Mouse (Mus musculus) small intestine, adult 2 months (tissue): ENCODE measurements at regions not wholly inside any gene's neighbourhood (a gene's known extent, or its start where the extent isn't known, plus 50 kb on each side); places are given as distances from the start of the nearest gene placed in this dataset.

Source experiments
- H3K27ac ChIP-seq: fragments of 200-500 bp; 2 replicates; pipeline ENCODE4 v1.5.1; 2012; ENCODE audit warnings: low read depth, low read length, control low read depth, inconsistent platforms; ENCODE audit not compliant: insufficient read depth
- H3K27me3 ChIP-seq: fragments of 200-500 bp; 2 replicates; pipeline ENCODE4 v1.6.1; 2012; ENCODE audit warnings: mild to moderate bottlenecking, moderate library complexity, low read length, inconsistent platforms; ENCODE audit not compliant: control insufficient read depth, insufficient read depth
- H3K36me3 ChIP-seq: fragments of 200-500 bp; 2 replicates; pipeline ENCODE4 v1.6.1; 2012; ENCODE audit warnings: mild to moderate bottlenecking, low read length, control low read depth, inconsistent platforms; ENCODE audit not compliant: control insufficient read depth, insufficient read depth
- H3K4me1 ChIP-seq: fragments of 200-500 bp; 2 replicates; pipeline ENCODE4 v1.6.1; 2012; ENCODE audit warnings: low read length, inconsistent platforms, mixed read lengths; ENCODE audit not compliant: control insufficient read depth, insufficient read depth, insufficient read length
- H3K4me3 ChIP-seq: fragments of 200-500 bp; 2 replicates; pipeline ENCODE4 v1.5.1; 2012; ENCODE audit warnings: low read depth, mild to moderate bottlenecking, control low read depth, inconsistent platforms, low read length, moderate library complexity
- CTCF ChIP-seq: fragments of 200-500 bp; IDR thresholded peaks from 2 replicates; pipeline ENCODE4 v1.5.1; 2012; ENCODE audit warnings: low read depth, mild to moderate bottlenecking, control low read depth, inconsistent platforms, low read length, moderate library complexity, mixed read lengths; ENCODE audit not compliant: insufficient replicate concordance, insufficient read length; ENCODE audit errors: extremely low read depth
- POLR2A ChIP-seq: fragments of 200-500 bp; IDR thresholded peaks from 2 replicates; pipeline ENCODE4 v1.6.1; 2012; ENCODE audit warnings: low read depth, mild to moderate bottlenecking, control low read depth, inconsistent platforms, low read length, moderate library complexity
- WGBS: fragments of 180-500 bp; shearing (Covaris S2); methylation state at CpG from one replicate; pipeline ENCODE4 v1.1.7; 2018; 5-methylcytosine and 5-hydroxymethylcytosine counted together

GRCm38 (mm10) chr8:107828541-107828940 lies 113.9 kb upstream of the Zfhx3 start:
- Histone ChIP-seq H3K4me3 (no peak overlapping the region), H3K36me3 (no peaks in the 10 kb centered on the region), H3K4me1 (no peaks in the 10 kb centered on the region), H3K27ac (no peak overlapping the region), H3K27me3 (no peaks in the 10 kb centered on the region; the same call in 1 of the 2 replicates)
- TF ChIP-seq POLR2A = no peak
- no peak for TF ChIP-seq CTCF
- WGBS = 86% methylated on average over 5 of the region's 5 CpGs

GRCm38 (mm10) chr8:107833481-107833880 lies 109.0 kb upstream of the Zfhx3 start:
- 88% methylated on average over 10 of the region's 10 CpGs for WGBS
- TF ChIP-seq CTCF (no peak), POLR2A (no peak)
- Histone ChIP-seq H3K27ac (no peak overlapping the region), H3K27me3 (no peaks in the 10 kb centered on the region), H3K4me1 (no peaks in the 10 kb centered on the region), H3K4me3 (no peak overlapping the region), H3K36me3 (no peaks in the 10 kb centered on the region)

DNA sequence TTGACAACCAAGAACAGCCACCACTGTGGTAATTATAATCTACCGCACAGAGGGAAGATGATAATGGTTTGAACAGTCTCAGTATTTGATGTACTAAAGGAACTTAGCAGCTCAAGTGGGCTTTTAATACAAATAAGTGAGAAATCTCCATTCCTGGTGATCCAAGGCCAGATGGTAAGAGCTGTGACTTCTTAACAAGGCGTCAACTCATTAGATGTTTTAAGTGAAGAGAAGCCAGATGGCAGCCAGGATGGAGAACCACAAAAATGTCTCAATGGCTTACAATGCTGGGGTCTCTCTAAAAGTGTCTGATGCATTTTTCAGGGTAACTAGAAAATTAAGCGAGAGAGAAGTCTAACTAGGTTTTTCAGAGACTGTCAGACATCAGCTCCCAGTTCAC lies 96.3 kb upstream of the Zfhx3 start:
- no peak overlapping the region for H3K27ac ChIP-seq
- H3K4me3 ChIP-seq = no peak overlapping the region
- H3K4me1 ChIP-seq = no peaks in the 10 kb centered on the region
- no peaks in the 10 kb centered on the region for H3K36me3 ChIP-seq
- TF ChIP-seq CTCF (no peak), POLR2A (no peak)
- no peaks in the 10 kb centered on the region for H3K27me3 ChIP-seq
- 84% methylated on average over 3 of the region's 3 CpGs for WGBS

GRCm38 (mm10) chr8:107851236-107852043 lies 91.0 kb upstream of the Zfhx3 start:
- TF ChIP-seq CTCF = no peak
- TF ChIP-seq POLR2A = no peak
- H3K4me1 ChIP-seq = no peaks in the 10 kb centered on the region
- H3K27ac ChIP-seq = no peak overlapping the region
- no peaks in the 10 kb centered on the region for H3K27me3 ChIP-seq
- 82% methylated on average over 17 of the region's 17 CpGs for WGBS
- no peaks in the 10 kb centered on the region for H3K36me3 ChIP-seq
- H3K4me3 ChIP-seq = no peak overlapping the region

DNA sequence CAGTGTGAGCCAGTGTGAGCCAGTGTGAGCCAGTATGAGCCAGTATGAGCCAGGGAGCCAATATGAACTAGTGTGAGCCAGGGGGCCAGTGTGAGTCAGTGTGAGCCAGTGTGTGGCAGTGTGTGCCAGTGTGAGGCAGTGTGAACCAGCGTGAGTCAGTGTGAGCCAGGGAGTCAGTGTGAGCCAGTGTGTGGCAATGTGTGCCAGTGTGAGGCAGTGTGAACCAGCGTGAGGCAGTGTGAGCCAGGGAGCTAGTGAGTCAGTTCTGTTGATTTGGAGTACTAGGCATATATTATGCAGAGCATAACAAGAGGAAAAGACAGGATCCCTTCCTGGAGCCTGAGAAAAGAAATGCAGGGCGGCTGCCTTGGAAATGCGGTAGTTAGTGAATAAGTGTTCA lies 82.7 kb upstream of the Zfhx3 start:
- H3K36me3 ChIP-seq = no peaks in the 10 kb centered on the region
- H3K27ac ChIP-seq = no peak overlapping the region
- H3K4me1 ChIP-seq = no peaks in the 10 kb centered on the region
- H3K4me3 ChIP-seq = no peak overlapping the region
- TF ChIP-seq CTCF (no peak), POLR2A (no peak)
- no peaks in the 10 kb centered on the region for H3K27me3 ChIP-seq
- WGBS = 89% methylated on average over 4 of the region's 4 CpGs

GRCm38 (mm10) chr8:107860251-107860650 lies 82.2 kb upstream of the Zfhx3 start:
- no peaks in the 10 kb centered on the region for H3K4me1 ChIP-seq
- H3K27me3 ChIP-seq = no peaks in the 10 kb centered on the region
- WGBS = 78% methylated on average over 4 of the region's 4 CpGs
- no peak overlapping the region for H3K4me3 ChIP-seq
- no peaks in the 10 kb centered on the region for H3K36me3 ChIP-seq
- H3K27ac ChIP-seq = no peak overlapping the region
- TF ChIP-seq CTCF (no peak), POLR2A (no peak)

DNA sequence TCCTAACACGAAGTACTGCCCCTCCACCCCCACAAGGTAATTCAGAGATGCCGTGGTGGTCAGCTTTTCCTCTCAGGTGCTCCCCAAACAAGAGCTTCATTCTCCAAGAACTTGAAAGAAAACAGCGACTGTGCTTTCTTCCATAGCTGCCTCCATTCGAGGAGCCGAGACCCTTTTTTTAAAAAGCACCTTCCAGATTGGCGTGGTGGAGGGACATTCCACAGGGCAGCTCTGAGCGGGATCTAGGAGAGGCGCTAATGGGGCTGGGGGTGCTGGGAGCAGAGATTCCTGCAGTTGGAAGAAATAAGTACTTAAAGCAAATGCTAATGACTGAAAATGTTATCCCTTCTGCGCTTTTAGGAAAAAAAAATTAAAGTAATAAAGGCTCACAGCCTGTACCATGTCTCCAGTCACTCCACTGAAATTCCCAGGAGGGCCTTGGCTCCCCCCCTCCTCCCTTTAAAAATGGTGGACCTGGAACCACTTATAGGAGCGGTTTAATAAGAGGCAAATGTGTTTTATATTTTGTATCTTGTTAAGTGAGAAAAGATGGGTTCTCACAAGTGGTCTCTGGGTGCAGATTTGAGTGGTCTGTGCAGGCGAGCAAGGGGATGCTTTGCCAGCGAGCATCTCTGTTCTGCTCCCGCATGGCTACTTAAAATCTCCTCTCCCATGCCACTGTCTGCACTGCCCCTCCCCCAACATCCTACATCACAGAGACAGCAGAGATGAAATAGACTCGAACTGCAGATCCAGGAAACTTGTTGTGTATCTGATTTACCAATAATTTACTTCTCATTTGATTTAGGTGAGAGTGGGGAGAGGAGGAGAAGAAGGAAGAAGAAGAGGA lies 77.4 kb upstream of the Zfhx3 start:
- 70% methylated on average over 14 of the region's 14 CpGs for WGBS
- TF ChIP-seq CTCF = no peak
- TF ChIP-seq POLR2A = no peak
- no peaks in the 10 kb centered on the region for H3K27me3 ChIP-seq
- no peaks in the 10 kb centered on the region for H3K4me1 ChIP-seq
- H3K4me3 ChIP-seq = no peak overlapping the region
- no peaks in the 10 kb centered on the region for H3K36me3 ChIP-seq
- no peak overlapping the region for H3K27ac ChIP-seq
